Mouse (Mus musculus) erythroblast, adult 5-6 weeks (primary cell): Measurements from ENCODE around the gene Slc26a3. TPM values are rescaled to one million over a fixed set of nuclear protein-coding genes. Genes with fewer than 3 reads are reported as not detected.

Source experiments
- ATAC-seq: replicated peaks from 2 replicates; pipeline ENCODE4 v1.8.0; 2016; ENCODE audit warnings: moderate number of reproducible peaks, mild to moderate bottlenecking, moderate TSS enrichment, inconsistent platforms; ENCODE audit not compliant: poor library complexity, low FRiP score, severe bottlenecking
- total RNA-seq, 2 experiments: library from RNA; stranded (forward) in 1 of 2; stranded (reverse) in 1 of 2; fragments of 150-400 nt in 1 of 2; fragments of 200-764, 138-1000 nt in 1 of 2; gene quantifications; 2 replicates each; pipeline versions ENCODE4 v1.2.3 to v1.2.4; 2015 to 2017; ENCODE audit warnings: low replicate concordance in 2 of 2

Gene Slc26a3
- total RNA-seq, 2 experiments from 2014 or later, result 0.34 TPM; not detected in 1

DNA sequence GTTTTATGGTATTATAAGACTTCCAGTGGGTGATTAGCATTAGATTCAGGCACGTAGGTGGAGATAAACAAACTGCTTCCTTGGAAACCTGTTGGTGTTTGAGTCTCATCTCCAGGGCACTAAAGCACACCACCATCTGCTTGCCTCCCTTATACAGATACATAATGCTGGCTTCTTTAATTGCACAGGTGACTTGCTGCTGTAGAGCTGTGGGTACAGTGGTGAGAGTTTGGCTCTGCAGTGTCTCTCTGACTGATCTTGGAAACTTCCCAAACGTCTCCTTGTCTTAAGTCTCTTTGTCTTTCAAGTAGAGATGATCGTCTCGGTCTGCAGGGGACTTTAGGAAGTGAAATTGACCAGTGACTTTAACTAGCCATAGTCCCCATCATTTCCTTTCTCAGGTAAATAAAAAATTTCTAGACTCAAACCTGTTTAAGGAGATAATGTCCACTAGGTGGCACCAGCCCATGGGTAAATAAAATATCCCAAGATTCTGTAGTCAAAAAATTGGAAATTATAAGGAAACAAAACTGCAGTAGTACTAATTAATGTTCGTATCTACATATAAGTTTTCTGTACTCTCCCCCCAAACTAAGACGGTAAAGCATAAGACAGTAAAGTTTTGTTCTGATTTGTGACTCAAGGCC lies 117.2 kb downstream of the Slc26a3 start:
- no peak for ATAC-seq

DNA sequence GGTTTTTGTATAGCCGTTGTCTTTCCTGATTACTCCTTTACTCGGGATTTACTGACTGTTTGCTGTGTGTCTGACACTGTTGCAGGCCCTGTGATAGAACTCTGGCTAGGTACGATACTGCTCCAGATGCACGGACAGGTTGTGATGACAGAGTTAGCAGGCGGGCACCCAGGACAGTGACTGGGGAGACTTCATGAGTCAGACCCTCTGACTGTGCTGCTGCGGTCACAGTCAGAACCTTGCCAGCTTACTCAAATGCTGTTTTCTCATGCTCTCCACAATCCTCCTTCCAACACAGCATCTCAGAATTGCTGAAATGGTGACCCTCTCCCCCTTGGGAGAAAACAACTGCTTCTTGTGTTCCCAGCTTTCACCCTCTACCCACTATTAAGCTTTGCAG lies 117.8 kb downstream of the Slc26a3 start:
- no peak for ATAC-seq

DNA sequence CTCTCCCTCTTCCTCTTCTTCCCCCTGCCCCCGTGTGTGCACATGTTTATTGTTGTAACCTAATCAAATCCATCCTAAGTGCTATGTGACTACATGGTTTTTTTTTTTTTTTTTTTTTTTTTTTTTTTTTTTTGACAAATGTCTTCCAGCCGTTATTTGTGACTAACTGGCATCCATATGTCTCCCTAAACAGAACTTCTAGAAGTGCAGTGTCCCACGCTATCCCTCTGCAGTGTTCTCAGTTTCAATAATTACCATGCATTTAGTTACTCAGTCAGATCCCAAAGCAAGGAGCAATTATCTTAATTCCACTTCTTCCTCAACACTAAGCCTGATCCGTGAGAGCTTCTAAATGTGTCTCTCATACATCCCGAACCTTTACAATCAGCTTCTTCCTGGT lies 120.5 kb downstream of the Slc26a3 start:
- ATAC-seq, result no peak

DNA sequence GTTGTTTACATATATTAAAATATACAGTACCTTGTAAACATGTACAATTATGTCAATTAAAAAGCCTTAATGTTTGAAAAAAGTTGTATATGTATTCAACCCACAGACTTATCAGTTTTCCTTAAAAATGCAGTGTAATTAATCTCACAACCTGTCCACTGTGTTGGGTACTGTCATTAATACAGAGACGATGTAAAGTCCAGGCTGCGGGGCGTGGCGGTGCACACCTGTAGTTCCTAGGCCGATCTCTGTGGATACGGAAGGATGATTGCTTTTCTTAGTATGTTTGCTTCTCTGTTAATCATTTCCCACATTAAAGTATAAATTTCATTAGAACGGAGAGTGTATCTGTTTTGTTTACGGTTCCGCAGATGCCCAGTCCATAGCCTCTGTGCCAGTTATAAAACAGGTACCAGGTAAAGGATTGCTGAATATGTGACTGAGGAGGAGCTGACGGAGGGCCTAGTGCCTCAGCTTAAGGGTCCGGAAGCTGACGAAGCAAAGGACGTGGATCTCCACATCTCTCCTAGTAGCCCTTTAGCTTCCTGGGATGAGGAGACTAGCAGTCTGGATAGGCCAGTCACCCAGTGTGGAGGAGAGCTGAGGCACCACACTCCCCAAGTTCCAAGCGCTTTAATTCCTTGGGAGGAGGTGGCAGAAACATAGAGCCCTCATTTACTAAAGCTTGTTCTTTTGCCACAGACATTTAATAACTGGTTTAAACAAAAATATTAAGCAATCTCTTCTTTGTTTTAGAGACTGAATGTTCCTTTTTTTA lies 122.2 kb downstream of the Slc26a3 start:
- no peak for ATAC-seq

DNA sequence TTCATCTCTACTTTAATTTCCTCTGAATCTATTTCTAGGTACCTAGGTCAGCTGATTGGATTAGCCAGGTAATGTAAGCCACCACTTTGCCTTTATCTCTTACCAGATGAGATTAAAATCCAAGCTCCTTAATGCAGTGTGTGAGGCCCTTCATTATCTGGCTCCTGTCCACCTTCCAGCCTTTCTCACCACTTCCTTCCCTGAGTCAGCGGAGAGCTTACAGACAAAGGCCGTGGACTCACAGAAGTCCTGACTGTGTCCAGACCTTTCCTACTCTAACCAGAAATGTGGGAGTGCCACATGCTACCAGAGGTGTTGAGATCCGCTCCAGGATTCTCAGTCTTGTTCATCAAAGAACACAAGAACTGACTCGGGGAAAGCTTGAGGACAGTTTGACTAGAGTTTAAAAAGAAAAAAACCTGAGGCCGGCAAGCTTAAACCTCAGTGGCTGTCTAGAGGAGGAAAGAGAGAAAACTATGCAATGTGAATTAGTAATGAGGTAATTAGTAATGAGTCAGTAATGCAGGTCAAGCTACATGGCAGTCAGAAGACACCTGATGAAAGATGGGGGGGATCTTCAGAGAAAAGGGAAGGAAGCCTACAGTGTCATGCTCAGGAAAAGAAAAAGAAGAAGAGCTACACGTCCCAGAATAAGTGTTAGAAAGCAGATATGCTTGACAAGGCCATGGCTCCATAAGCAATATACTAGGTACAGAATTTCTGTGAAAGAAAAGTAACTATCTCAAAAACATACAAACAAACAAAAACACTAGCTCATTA lies 123.2 kb downstream of the Slc26a3 start:
- no peak for ATAC-seq

DNA sequence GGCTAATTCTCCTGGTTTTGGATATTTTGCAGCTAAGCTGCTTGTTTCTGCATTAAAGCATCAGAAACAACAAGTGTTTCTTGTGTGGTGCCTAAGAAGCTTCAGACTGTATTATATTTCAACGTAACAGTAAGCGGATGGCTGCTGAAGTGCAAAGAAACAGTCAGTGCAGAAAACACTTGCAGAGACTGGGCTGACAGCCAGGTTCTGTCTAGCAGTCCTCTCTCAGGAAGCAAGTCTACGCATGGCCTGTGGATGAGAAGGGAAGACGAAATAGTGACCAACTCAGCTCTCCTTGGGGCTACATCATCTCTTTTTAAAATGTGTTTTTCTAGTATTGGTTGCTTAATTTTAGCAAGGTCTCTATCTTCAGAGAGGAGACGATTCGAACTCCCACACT lies 129.4 kb downstream of the Slc26a3 start:
- ATAC-seq, result no peak

DNA sequence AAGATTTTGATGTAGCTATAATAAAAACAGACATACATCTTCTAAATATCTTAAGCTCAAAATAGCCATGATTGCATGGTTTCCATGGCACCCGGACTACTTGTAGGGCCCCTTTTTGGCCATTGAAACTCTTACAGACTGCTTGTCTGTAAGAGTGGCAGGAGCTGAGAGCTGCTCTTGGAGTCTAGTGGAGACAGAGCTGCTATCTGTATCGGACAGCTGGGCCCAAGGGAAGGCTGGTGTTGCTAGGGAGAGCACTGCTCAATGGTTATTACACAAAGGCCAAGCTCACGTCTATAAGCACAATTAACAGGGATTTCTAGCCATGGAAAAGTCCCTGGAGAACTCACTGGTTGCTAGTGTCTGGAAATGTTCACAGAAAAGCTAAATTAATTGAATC lies 130.7 kb downstream of the Slc26a3 start:
- no peak for ATAC-seq

Other genes with a start within 250 kb of the Slc26a3 start
- not detected in 2 replicates for gene Gm6993, start 150.1 kb upstream of the Slc26a3 start, total RNA-seq (2015; ENCODE audit: low replicate concordance)
- not detected in 2 replicates for gene Gm6993, start 150.1 kb upstream of the Slc26a3 start, total RNA-seq (2017; ENCODE audit: low replicate concordance)
- not detected in 2 replicates for gene Lamb1, start 125.6 kb upstream of the Slc26a3 start, total RNA-seq (2015; ENCODE audit: low replicate concordance)
- 0.68 and 1.1 TPM in 2 replicates for gene Lamb1, start 125.6 kb upstream of the Slc26a3 start, total RNA-seq (2017; ENCODE audit: low replicate concordance)
- 31.5 and 37.2 TPM in 2 replicates for gene Dld, start 39.4 kb upstream of the Slc26a3 start, total RNA-seq (2015; ENCODE audit: low replicate concordance)
- gene Dld, start 39.4 kb upstream of the Slc26a3 start, total RNA-seq (2017; ENCODE audit: low replicate concordance), result 37.6 and 38.5 TPM in 2 replicates
- gene Cbll1, start 108.7 kb downstream of the Slc26a3 start, total RNA-seq (2015; ENCODE audit: low replicate concordance), result 10.6 and 30.7 TPM in 2 replicates
- 2.9 and 3.2 TPM in 2 replicates for gene Cbll1, start 108.7 kb downstream of the Slc26a3 start, total RNA-seq (2017; ENCODE audit: low replicate concordance)
- not detected in 2 replicates for gene Slc26a4, start 169.1 kb downstream of the Slc26a3 start, total RNA-seq (2015; ENCODE audit: low replicate concordance)
- gene Slc26a4, start 169.1 kb downstream of the Slc26a3 start, total RNA-seq (2017; ENCODE audit: low replicate concordance), result not detected in 2 replicates
- gene Bcap29, start 243.8 kb downstream of the Slc26a3 start, total RNA-seq (2015; ENCODE audit: low replicate concordance), result 13.2 and 25.0 TPM in 2 replicates
- gene Bcap29, start 243.8 kb downstream of the Slc26a3 start, total RNA-seq (2017; ENCODE audit: low replicate concordance), result 5.7 and 6.7 TPM in 2 replicates